Mouse (Mus musculus) R1 (cell line): ENCODE data around the gene Fbxl15.

Experiments used
- DNase-seq: peaks from one replicate; pipeline ENCODE4 v3.0.0-alpha.2; 2018; ENCODE audit warnings: low read depth, low spot score

Fbxl15 gene

DNA sequence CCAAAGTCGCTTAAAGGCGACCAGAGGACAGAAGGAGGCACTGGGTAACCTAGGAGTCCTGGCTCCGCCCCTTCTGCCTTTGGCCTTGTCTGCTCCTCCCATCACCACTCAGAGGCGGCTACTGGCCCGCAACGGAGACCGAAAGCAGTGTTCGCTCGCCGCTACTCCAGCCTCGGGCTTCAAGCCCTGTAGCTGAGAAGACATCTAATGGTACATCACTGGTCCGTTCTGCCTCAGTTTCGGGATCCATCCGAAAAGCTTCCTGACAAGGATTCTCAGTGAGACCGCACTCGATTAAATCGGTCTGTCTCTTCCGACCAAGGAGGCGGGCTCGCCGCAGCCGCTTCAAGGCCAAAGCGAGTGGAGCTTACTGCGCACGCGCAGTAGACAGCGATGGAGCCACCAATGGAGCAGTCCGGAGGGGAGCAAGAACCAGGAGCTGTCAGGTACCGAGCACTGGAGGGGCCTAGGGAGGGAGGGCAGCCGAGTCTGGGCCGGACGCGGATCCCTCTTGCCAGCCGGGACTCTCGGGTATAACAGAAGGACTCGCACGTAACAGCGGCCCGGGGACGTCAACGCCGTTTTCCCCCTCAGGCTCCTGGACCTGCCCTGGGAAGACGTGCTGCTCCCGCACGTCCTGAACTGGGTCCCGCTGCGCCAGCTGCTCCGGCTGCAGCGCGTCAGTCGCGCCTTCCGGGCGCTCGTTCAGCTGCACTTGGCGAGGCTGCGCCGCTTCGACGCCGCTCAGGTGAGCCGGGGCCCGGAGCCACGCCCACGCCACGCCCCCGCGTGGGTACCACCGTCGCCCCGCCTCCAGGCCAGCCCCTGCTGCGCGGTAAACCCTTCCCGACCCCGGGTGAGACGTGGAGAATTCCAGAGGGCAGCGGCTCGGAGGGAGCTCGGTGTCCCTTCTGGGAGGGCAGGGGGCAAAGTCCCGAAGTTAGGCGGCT is at the start of gene Fbxl15:
Gene Fbxl15 (plus strand): TSS at position 104 of the 950 bp plus-strand sequence.
- peak; percentile 98 for DNase-seq

DNA sequence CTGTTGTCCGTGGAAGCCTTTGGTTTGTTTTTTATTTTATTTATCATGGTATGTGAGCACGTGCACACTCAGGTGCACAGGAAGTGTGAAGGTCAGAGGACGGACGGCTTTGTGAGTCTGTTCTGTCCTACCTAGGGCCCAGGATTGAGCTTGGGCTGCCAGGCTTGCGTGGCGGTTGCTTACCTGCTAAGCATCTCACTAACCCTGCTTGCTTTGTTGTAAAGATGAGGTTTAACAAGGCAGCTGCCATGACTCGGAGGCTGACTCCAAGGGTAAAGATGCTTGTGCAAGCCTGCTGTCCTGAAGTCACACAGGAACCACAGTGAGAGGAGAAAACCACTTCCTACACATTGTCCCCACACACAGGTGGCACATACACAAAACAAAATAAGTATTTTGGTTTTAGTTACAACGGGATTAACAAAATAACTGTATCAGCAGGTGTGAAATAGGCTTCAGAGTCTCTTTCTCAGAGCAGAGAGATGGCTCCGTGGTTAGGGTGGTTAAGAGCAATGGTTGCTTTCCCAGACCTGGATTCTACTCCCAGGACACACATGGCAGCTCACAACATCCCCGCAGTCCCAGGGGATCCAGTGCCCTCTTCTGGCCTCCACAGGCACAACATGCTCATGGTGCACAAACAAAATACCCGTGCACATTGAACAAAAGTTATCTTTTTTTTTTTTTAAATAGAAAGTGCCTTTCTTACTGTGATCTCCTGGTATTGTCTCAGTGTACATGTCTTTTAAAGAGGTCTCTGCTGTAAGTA is 45.7 kb upstream of the Fbxl15 start:
- peak; percentile 69 for DNase-seq

DNA sequence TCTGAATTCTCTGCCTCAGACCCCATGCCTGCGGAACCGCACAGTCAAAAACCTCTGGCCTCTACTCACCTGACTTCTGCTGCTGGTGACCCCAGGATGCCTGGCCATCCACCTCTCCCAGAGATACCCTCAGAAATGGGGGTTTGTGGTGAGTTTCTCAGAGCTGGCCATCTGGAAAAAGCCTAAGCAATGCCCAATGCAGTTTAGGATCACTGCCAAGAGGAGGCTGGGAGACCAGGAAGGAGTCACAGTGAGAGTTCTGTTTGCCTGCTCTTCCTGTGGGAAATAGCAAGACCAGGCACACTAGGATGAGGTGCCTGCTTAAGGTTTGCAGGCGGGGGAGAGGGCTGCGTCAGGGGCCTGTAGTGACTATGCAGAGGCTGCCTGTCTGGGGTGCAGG is 43.3 kb upstream of the Fbxl15 start:
- DNase-seq, result no peak

DNA sequence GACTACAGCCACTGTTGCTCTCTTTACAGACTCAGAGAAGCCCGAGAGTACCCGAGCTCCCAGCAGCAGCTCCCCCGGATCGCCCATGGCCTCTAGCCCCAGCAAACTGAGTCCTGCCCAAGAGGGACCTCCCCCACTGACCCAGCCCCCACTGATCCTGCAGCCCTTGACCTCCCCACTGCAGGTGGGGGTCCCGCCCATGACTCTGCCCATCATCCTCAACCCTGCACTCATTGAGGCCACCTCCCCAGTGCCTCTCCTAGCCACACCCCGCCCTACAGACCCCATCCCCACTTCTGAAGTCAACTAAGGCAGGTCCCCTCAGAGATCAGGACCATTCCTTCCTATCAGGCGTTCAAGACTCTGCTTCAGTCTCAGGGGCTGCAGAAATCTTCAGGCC is 42.4 kb upstream of the Fbxl15 start:
- DNase-seq, result no peak

DNA sequence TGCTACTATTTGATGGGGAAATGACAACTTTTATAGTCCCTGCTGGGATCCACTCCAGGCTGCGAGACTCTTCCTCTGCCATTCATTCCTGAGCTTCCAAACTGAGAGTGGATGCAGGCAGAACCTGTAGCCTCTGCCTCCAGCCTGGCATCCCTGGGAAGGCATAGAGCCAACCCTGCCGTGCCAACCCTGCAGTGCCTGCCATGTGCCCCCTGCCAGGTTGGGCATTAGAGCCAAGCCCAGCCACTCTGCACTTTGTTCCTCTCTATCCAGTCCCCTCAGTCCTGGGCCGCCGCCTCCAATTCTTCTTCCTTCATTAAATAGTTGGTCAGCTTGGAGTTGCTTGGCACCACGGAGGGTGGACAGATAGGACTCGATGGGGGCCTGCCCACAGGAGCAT is 41.9 kb upstream of the Fbxl15 start:
- DNase-seq, result no peak

DNA sequence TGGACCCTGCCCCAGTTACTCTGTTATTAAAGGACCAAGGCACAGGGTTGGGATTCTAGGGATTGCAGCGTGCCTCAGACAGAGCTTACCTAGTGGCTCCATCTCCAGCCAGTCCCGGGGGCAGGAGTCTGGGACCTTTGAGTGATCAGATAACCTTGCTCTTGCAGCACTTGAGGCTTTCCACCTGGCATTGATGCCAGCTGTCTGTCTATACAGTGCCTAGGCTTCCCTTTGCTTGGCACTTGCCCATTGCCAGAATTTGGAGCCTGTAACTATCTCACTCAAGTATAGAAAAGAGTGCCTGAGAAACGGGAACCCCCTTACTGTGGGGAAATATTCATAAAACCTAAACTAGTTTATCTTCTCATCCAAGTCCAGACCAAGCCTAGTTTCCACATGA is 41.1 kb upstream of the Fbxl15 start:
- no peak for DNase-seq

DNA sequence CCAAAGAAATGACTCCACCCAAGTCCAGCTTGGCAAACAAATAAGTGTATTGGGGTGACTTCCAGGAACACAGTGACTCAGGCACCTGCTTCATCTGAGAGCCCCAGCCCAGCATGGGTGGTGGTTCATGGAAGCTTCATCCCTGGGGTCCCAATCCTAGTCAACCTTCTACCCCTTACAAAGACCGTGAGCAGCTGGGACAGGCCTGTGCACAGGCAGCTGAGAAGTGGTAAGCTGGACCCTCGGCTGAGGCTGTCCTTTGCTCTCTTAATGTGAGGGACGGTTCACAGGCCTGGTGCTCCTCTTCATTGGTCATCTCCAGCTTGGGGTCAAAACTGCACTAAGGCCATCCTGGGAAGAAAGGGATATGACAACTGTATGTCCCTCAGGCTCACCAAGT is 40.4 kb upstream of the Fbxl15 start:
- no peak for DNase-seq

DNA sequence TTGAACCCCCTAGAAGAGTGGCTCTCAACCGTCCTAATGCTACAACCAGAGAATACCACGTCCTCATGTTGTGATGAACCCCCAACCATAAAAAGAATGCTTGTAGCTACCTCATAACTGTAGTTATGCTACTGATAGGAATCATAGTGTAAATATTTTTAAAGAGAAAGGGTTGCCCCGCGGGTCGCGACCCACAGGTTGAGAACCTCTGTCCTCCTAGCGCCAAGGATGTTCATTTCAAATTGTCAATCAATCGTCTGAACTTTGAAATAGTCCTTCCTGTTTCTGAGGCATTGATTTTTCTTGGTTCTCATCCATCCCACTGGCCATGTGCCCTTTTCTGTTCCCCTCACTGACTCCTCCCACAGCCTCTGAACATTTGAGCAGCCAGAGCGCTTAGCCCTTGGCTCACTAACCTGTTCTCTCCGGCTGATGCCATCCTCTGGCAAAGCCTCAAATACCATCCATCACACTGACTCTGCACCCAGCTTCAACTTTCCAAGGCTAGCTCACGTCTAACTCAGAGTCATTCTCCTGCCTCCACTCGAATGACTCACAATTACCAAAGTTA is 37.4 kb upstream of the Fbxl15 start:
- no peak for DNase-seq

DNA sequence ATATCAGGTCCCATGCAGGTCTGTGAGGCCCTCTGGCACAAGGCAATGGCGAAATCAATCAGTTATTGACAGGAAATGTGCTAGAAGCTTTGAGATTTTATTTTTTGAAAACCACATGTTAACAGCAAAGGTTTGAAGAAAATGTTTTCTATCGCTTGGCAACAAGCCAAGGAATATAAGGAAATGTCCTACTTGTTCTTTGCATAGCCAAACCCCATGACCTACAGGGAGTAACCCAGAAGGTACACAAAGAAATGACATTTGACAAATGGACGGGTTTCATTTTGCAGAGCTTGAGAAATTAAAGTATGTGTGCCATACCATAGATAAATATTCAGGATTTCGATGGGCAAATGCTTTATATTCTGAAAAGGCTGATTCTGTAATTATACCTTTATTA is 31.0 kb upstream of the Fbxl15 start:
- no peak for DNase-seq

DNA sequence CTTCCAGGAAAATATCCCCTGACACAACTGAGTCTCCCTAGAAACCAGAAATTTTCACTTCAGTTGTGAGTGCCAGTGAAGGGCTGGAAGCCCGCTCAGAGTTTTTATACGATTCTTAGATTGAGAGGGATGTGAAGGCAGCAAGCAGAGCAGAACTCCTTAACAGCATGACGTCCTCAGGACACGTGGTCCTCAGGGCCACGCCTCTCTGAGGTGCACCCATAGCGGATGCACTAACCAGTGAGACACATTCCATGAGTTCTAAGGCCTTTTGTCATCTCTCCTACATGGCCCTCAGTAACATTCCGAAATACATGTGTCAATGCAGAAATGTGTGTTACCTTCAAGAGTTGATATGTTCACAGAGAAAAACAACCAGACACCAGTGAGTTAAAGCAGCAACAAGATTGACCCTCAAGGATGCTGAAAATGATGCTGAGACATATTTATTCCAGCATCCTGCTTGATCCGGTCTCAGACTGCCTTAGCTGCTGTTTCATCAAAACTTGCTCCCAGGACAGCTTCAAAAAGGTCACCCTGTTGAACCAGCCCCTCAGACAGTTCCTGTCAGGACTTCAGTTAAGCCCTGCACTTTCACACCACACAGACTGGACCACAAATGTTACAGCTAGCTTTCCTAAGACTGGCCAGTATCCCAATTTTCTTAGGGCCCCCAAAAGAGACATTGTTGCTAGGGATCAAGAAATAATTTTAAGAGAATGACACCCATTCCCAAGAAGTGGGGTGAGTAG is 27.5 kb upstream of the Fbxl15 start:
- DNase-seq, result no peak

DNA sequence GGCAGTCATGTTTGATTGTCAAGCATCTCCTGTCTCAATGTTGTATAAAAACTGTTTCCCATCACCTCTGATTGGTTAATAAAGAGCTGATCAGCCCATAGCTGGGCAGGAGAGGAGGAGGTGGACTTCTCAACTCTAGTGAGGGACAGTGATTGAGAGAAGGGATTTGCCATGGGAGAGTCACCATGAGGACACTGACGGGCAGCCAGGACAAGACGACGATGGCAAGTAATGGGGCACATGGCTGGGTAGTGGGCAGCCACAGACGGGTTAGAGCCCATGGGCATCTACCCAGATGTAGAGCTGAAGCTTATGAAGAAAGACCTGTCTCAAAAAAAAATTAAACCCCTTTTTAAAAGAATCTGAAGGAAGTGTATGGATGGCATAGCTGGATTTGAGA is 25.4 kb upstream of the Fbxl15 start:
- DNase-seq, result no peak

DNA sequence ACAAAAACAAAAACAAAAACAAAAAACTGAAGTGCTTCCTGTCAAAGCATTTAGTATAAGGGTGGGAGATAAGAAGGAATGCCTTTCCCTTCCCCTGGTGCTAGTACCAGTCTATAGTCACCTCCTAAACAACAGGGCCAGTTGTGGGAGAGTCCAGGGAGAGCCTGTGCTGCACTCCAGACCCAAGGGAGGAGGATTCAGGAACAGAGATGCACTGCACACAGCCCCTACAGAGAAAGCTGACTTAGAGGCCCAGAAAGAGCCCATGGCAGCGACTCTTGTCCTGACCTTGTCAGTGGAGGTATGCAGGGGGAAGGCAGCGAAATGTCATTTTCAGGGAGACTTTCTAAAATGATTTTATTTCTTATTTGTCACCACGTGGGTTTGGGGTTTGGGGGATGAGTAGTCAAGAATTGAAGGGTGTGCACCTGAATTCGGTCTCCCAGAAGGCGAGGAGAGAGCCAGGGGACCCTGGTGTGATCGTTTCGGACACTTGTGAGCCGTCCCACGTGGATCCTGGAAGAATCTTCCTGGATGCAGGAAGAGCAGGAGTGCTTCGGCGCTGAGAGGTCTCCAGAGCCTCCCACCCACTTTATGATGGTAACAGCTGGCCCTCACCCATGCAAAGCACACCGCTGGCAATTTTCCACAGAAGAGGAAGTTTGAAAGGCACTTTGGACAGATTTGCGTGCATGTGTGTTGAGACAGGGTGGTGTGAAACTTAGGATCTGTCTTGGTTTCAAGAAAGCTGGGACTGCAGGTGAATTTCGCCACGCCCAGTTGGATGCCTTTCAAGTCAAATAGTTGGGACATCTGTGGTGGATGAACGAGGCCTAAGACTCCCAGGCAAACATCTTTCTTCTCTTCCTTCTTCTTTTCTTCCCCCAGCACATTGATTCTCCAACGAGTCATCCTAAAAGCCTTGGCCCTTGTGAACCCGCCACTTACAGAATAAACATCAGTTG is 24.5 kb upstream of the Fbxl15 start:
- DNase-seq, result no peak

DNA sequence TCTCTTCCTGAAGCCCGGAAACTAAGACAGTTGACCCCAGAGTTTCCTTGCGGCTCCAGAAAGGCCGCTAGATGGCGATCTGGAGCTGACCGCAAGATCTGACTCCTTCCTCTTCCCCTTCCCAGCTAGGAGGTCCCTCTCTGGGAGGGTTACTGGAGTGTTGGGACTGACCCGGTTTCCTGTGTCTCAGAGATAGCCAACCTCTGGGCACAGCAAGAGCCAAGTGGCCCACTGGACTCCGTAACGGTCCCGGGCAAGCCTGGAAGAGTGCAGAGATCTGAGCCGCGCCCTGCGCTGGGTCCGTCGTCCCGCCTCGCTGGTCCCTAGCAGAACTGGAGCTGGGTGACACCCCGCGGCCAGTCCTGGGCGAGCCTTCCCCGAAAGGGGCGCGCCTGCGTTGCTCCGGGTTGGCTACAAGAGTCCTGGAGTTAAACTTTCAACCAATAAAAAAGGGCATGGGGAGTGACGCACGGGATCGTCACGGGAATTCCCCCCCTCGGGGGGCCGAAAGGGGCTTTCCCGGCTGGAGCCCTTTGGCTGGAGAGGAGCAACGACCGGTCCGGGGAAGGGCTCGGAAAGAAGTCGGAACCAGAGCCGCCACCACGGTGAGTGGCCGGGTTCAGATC is 23.7 kb upstream of the Fbxl15 start, which contains the start of gene Nfkb2:
Gene Nfkb2 (plus strand): TSS at position 105 of the 626 bp plus-strand sequence.
- DNase-seq, result peak; percentile 92

DNA sequence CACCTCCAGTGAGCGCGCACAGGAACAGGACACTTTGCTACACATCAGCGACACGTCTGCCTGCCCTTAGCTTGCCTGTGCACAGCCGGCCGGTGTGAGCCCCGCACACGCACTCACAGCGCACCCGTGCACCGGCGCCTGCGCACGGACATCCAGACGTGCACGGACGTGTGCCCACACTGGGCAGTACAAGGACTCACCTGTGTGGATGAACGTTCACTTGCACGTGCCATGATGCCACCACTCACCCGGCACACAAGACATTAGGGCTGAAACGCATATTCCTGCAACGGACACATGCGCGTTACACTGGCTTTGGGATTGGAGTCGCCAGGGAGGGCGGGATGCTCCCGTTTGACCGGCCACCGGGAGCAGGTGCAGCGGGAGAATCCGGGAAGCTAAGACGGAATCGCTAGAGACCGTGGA is 23.1 kb upstream of the Fbxl15 start:
- DNase-seq, result peak; percentile 52

DNA sequence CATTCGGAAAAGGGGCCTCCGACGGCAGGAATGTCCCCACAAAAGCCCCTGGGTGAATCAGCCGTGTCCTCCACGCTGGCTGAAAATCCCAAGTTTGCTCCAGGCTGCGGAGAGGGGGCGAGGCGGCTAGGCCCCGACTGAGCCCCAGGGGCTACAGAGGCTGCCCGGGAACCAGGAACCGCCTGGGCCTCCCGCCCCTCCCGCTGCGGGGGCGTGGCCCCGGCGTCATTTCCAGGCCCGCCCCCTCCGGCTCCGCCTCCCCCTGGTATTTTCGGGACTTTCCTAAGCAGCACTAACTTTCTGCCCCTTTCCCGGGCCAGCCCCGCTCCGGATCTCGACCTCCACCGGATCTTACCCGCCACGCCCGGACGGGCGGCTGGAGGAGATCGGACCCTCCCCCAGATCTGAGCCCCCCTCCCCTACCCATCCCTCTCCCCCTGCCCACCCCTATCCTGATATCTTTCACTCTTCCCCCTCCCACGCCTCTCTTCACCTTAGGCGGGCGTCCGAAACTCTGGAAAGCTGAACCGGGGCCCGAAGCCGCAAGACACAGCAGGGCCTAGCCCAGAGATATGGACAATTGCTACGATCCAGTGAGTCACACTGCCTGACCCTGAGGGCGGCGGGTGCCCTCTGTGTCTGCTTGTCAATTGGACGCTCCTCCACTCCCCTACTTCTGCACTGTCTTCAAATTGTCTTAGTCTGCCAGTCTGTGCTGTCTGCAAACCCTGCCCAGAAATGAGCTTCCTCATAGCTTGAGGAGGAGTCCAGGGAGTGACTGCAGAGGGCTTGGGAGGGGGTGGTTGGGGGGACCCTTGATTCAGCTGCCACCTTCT is 22.3 kb upstream of the Fbxl15 start:
- peak; percentile 87 for DNase-seq

DNA sequence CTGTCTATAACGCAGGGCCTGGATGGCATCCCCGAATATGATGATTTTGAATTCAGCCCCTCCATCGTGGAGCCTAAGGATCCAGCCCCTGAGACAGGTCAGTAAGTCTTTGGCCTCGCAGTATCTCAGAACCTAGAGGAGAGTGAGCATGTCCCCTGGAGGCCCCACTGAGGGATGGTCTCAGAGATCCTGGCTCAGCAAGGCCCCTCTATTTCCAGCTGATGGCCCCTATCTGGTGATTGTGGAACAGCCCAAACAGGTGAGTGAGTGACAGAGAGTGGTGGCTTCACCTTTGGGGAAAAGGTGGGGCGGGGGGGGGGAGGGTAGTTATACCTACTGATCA is 21.7 kb upstream of the Fbxl15 start:
- no peak for DNase-seq

DNA sequence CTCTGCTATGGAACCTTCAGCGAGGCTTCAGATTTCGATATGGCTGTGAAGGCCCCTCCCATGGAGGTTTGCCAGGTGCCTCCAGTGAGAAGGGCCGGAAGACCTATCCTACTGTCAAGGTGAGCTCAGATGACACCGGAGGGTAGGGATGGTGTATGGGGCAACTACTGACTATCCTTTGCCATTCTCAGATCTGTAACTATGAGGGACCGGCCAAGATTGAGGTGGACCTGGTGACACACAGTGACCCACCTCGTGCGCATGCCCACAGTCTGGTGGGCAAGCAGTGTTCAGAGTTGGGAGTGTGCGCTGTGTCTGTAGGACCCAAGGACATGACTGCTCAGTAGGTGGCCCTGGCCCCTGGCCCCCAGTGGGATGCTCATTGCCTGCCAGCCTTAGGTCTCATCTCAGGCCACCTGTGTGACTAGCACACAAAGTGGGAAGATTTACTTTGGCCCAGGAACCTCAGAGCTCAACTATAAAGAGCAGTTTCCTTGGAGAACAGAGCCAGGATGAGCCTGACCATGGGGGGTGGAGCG is 21.2 kb upstream of the Fbxl15 start:
- DNase-seq, result no peak

DNA sequence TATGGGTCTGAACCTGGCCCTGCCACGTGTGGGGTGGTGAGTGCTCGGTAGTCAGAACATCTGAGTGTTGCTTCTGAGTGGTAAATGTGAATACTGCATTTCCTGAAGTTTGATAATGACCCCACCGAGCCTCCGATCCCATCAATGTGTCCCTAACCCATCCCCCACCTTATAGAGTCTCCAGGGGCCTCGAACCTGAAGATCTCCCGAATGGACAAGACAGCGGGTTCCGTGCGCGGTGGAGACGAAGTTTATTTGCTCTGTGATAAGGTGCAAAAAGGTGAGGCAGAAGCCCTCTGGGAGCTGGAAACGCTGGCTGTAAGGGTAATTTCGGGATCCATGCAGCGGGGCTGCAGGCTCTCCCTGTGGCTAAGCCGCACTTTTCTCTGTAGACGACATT is 20.2 kb upstream of the Fbxl15 start:
- no peak for DNase-seq

DNA sequence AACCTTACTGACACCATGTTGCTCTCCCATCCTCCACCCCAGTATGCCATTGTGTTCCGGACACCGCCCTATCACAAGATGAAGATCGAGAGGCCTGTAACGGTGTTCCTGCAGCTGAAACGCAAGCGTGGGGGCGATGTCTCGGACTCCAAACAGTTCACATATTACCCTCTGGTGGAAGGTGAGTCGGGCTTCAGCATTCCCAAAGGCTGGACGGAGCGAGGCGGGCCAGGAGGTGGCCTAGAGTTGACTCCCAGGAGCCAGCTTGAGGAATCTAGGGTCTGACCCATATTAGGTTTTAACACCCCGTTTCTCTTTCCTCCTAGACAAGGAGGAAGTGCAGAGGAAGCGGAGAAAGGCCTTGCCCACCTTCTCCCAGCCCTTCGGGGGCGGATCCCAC is 19.7 kb upstream of the Fbxl15 start:
- no peak for DNase-seq
